Mouse (Mus musculus): ENCODE measurements around the gene Qser1. TPM values are rescaled to one million over a fixed set of nuclear protein-coding genes. Genes with fewer than 3 reads are reported as not detected.

Gene Qser1
- polyA plus RNA-seq, 1 experiment, result 1.3 TPM

DNA sequence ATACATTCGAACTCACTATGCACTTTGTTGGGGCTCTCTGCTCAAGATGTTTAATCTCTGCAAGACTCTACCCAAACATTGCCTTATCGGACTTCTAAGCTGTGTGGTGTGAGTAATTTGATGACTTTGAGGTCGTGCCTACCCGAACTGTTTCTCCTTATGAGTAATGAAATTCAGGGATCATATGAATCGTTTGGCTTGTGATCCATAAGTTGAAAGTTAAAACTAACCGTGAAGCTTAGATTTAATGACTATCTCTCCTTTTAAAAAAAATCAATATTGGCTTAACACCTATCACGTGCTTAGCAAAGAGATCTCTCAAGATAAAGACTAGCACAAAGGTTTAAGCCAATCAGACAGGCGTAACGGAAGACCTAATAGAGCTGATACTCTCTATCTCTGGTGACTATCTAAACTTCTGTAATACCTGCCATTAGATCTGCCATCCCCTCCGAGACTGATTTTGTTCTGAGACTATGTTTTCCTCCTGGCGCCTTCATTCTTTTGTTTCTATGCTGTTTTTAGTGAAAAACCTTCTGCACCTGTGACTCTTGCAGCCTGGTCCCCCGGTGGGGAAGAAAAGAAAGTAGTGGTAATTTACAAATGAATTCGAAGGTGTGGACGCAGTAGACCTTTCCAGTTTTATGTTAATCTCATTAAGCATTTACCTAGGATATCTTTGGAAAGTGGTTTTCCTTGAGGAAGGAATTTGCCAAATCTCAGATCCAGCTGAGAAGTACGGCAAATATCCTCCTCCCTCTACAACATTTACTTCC, 1.2 kb upstream of the Qser1 start:
- H3K27me3 ChIP-seq (ENCODE audit: control insufficient read depth, insufficient read depth, low read length), result no peaks in the 10 kb centered on the region
- H3K36me3 ChIP-seq (ENCODE audit: control insufficient read depth, insufficient read depth, low read length), result no peaks in the 10 kb centered on the region
- 1% methylated on average over 15 of the region's 15 CpGs for WGBS
- TF ChIP-seq CTCF (IDR thresholded peaks at IDR 0.05; ENCODE audit: extremely low read depth, insufficient read length, insufficient replicate concordance, low read depth, low read length) (no peak), POLR2A (IDR thresholded peaks at IDR 0.05; ENCODE audit: low read depth, low read length) (no peak)
- H3K27ac ChIP-seq (ENCODE audit: insufficient read depth, low read depth, low read length), result 0 out of 2 replicates have a peak overlapping the region, but pooled peaks have one; percentile 78
- peaks cover 4% of the 10 kb centered on the region; the same call in 1 of the 2 replicates for H3K4me1 ChIP-seq (ENCODE audit: control insufficient read depth, insufficient read depth, insufficient read length, low read length)
- no peak overlapping the region for H3K4me3 ChIP-seq (ENCODE audit: low read depth, low read length)

DNA sequence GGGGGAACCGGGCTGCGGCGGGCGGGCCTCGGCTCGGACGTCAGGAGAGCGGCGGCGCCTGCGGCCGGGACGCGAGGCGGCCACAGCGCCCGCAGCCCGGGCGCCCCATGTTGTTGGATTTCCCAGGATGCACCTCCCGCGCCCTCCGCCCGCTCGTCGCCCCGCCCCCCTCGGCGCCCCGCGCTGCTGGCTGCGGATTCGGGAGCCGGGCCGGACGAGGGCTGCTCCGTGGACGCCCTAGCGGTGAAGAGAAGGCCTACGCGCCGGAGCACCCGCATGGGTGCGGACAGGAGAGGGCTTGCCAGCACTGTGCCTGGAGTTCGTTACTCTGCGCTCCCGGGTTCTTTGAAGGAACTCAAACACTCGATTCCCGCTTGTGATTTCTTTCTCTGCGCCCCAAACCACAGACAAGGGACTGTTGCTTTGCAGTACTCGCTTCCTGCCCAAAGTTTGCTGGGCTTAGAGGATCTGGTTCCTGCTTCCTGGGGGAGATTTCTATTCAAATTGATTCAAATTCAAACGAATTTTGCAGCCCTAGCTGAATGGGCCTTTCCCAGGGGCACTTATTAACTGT, 393 bp upstream of the Qser1 start:
- WGBS, result under 1% methylated on average over 44 of the region's 51 CpGs

DNA sequence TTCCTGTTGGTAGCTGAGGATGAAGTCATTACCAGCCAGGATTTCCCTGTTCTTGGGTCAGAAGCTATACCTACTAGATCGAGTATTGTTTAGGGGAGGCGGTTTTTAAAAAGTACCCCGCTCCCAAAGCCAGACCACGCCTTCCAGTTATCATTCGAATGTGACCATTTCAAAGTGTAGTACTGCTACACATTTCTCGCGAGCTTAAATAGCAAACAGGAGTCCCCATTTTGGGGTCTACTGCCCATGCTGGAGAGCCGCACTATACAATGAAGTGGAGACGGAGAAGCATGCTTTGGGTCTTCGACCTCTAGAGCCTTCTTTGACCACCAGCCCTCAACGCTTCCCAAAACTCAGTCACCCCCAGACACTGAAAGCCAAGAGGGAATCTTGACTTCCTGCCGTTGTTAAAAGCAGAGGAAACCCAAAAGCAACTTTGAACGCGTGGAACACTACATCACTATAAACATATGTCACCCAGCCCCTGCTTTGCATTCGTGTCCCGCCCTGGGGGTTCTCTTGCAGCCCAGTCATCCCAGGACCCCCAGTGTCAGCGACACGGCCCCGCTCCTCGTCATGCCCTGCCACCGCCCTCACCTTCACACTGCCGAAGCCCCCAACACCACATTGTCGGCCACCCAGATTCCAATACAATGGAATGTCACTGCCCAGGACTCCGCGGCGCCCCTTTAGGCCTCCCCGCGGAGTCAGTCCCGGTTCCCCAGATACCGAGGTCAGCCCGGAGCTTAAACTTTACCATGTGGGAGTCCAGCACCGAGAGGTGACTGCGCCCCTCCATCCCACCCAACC, 794 bp downstream of the Qser1 start:
- no peaks in the 10 kb centered on the region for H3K27me3 ChIP-seq (ENCODE audit: control insufficient read depth, insufficient read depth, low read length)
- H3K4me3 ChIP-seq (ENCODE audit: low read depth, low read length), result peak overlapping the region; percentile 93
- WGBS, result 2% methylated on average over 33 of the region's 33 CpGs
- no peaks in the 10 kb centered on the region for H3K36me3 ChIP-seq (ENCODE audit: control insufficient read depth, insufficient read depth, low read length)
- TF ChIP-seq CTCF (IDR thresholded peaks at IDR 0.05; ENCODE audit: extremely low read depth, insufficient read length, insufficient replicate concordance, low read depth, low read length), result no peak
- TF ChIP-seq POLR2A (IDR thresholded peaks at IDR 0.05; ENCODE audit: low read depth, low read length), result no peak
- peaks cover 4% of the 10 kb centered on the region; the same call in 1 of the 2 replicates for H3K4me1 ChIP-seq (ENCODE audit: control insufficient read depth, insufficient read depth, insufficient read length, low read length)
- peak overlapping the region; percentile 4; the same call in 1 of the 2 replicates for H3K27ac ChIP-seq (ENCODE audit: insufficient read depth, low read depth, low read length)

More for the DNA sequence above, 393 bp upstream of the Qser1 start:
- Histone ChIP-seq H3K27ac (ENCODE audit: insufficient read depth, low read depth, low read length) (peak overlapping the region; percentile 78), H3K4me3 (ENCODE audit: low read depth, low read length) (peak overlapping the region; percentile 93), H3K36me3 (ENCODE audit: control insufficient read depth, insufficient read depth, low read length) (no peaks in the 10 kb centered on the region), H3K27me3 (ENCODE audit: control insufficient read depth, insufficient read depth, low read length) (no peaks in the 10 kb centered on the region), H3K4me1 (ENCODE audit: control insufficient read depth, insufficient read depth, insufficient read length, low read length) (peaks cover 4% of the 10 kb centered on the region; the same call in 1 of the 2 replicates)
- TF ChIP-seq CTCF (IDR thresholded peaks at IDR 0.05; ENCODE audit: extremely low read depth, insufficient read length, insufficient replicate concordance, low read depth, low read length) (peak; percentile 62), POLR2A (IDR thresholded peaks at IDR 0.05; ENCODE audit: low read depth, low read length) (0 out of 2 replicates have a peak, but pooled peaks have one; percentile 8)

DNA sequence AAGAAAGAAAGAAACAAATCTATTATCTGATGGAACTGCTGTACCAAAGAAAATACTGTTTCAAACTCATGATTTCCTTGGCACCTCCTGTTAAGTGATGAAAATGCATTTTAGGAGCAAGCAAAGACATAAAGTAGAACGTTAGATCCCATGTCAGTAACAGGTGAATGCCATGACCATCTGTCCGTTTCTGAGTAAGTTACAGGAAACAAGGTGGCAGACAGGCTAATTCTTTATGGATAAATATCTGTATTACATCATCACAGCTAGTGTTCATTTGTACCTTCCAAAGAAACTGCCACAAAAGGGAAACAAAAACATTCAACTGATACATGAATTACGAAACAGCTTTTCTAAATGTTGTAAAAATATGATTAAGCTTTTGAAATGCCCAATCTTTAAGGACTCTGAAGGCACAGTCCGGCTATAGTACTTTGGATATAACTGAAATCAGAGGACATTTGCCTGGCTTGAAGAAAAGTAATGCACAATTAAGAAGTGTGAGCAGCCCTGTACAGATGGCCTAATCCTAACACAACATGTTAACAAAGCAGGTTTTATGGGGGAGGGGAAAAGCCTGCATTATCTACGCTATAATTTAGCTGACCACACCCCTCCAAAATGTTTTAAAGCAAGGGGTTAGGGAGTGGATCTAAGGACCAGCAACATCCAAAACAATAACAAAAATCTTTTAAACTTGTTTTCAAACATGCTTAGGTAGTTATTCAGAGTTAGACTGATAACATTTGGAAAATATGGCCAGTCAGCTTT, 2.2 kb downstream of the Qser1 start:
- Histone ChIP-seq H3K4me3 (ENCODE audit: low read depth, low read length) (no peak overlapping the region), H3K27ac (ENCODE audit: insufficient read depth, low read depth, low read length) (no peak overlapping the region), H3K36me3 (ENCODE audit: control insufficient read depth, insufficient read depth, low read length) (no peaks in the 10 kb centered on the region), H3K4me1 (ENCODE audit: control insufficient read depth, insufficient read depth, insufficient read length, low read length) (peaks cover 4% of the 10 kb centered on the region; the same call in 1 of the 2 replicates), H3K27me3 (ENCODE audit: control insufficient read depth, insufficient read depth, low read length) (no peaks in the 10 kb centered on the region)
- TF ChIP-seq CTCF (IDR thresholded peaks at IDR 0.05; ENCODE audit: extremely low read depth, insufficient read length, insufficient replicate concordance, low read depth, low read length) (no peak), POLR2A (IDR thresholded peaks at IDR 0.05; ENCODE audit: low read depth, low read length) (no peak)
- 56% methylated on average over 5 of the region's 5 CpGs for WGBS

DNA sequence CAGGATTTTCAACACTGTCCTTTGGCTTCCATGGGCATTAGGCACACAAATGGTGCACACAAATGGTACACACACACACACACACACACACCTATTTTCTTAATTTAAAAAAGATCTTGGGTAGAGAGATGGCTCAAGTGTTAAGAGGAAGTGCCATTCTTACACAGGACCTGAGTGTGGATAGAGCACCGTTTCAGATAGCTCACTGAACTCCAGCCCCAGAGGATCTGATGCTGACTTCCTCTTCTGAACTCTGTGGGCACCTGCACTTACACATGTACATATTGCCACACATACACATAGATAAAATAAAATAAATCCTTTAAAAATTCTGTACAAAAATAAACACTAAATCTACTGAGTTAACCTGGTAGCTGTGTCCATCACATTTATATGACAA, 11.1 kb downstream of the Qser1 start:
- H3K27ac ChIP-seq (ENCODE audit: insufficient read depth, low read depth, low read length), result no peak overlapping the region
- WGBS, result 33% methylated on average over 1 of the region's 1 CpGs
- TF ChIP-seq POLR2A (IDR thresholded peaks at IDR 0.05; ENCODE audit: low read depth, low read length), result no peak
- no peaks in the 10 kb centered on the region for H3K36me3 ChIP-seq (ENCODE audit: control insufficient read depth, insufficient read depth, low read length)
- H3K27me3 ChIP-seq (ENCODE audit: control insufficient read depth, insufficient read depth, low read length), result no peaks in the 10 kb centered on the region
- no peaks in the 10 kb centered on the region for H3K4me1 ChIP-seq (ENCODE audit: control insufficient read depth, insufficient read depth, insufficient read length, low read length)
- no peak overlapping the region for H3K4me3 ChIP-seq (ENCODE audit: low read depth, low read length)

DNA sequence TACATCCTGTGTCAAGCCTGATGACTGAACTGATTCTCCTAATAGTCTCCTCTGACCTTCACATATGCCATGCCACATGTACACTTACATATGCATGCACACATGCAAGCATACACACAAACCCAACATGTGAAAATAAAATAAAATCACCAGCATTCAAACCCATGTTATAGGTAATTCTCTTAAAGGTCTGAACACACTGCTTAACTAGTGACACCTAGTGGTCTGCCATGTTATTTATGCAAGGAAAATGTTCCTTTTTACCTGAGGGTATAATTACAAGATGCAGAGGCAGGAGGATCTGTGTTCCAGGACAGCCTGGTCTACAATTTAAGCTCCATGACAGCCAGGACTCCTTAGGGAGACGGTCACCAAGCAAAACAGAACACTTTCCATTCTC, 41.8 kb downstream of the Qser1 start:
- WGBS, result 81% methylated on average over 1 of the region's 1 CpGs
- no peaks in the 10 kb centered on the region for H3K27me3 ChIP-seq (ENCODE audit: control insufficient read depth, insufficient read depth, low read length)
- H3K4me3 ChIP-seq (ENCODE audit: low read depth, low read length), result no peak overlapping the region
- no peak overlapping the region for H3K27ac ChIP-seq (ENCODE audit: insufficient read depth, low read depth, low read length)
- no peaks in the 10 kb centered on the region; the same call in 1 of the 2 replicates for H3K4me1 ChIP-seq (ENCODE audit: control insufficient read depth, insufficient read depth, insufficient read length, low read length)
- TF ChIP-seq POLR2A (IDR thresholded peaks at IDR 0.05; ENCODE audit: low read depth, low read length) (no peak), CTCF (IDR thresholded peaks at IDR 0.05; ENCODE audit: extremely low read depth, insufficient read length, insufficient replicate concordance, low read depth, low read length) (no peak)
- H3K36me3 ChIP-seq (ENCODE audit: control insufficient read depth, insufficient read depth, low read length), result peaks cover 19% of the 10 kb centered on the region
